Mouse (Mus musculus): Measurements from ENCODE around the gene Prkag1. TPM values are rescaled to one million over a fixed set of nuclear protein-coding genes. Genes with fewer than 3 reads are reported as not detected.
A peak's percentile ranks its signal among the peaks of the same experiment; 100 is the strongest.

The Prkag1 gene
- polyA plus RNA-seq, 1 experiment from 2014 or later, result 81.4 TPM

- H3K4me2 ChIP-seq, result no peak overlapping the region
- no peak overlapping the region for H3K4me3 ChIP-seq (replicated peaks)
- H3K9ac ChIP-seq (replicated peaks), result no peak overlapping the region
- 0 out of 2 replicates have a peak, but pooled peaks cover 3% of the 10 kb centered on the region for H3K4me1 ChIP-seq (replicated peaks)
- WGBS, result 93% methylated on average over 21 of the region's 21 CpGs
- no peaks in the 10 kb centered on the region for H3K27me3 ChIP-seq
- ATAC-seq (ENCODE audit: insufficient number of reproducible peaks, insufficient read depth, low FRiP score, low TSS enrichment, low read depth), result no peak
- H3K36me3 ChIP-seq, result peaks cover 97% of the 10 kb centered on the region
- H3K9me3 ChIP-seq, result no peaks in the 10 kb centered on the region
- H3K27ac ChIP-seq, result no peak overlapping the region
These were observed 5.9 kb upstream of the Prkag1 start for GRCm38 (mm10) chr15:98837006-98837742.

DNA sequence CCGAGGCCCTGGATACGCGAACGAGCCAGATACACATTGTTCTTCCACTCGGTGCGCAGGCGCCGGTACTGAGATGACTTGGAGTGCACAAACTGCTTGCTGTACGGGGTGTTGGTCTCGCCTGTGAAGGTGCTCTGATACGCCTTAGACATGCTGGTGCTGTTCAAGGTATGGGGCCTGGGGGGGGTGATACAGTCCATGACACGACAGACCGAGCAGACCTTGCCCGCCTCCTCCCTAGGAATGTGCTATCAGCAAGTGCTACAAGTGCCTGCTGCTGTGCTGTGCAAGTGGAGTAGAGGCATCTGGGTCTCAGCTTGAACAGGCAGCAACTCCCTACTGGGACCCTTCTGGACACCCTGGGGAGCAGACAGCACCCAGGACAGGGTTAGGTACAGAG, 4.0 kb upstream of the Prkag1 start:
- Histone ChIP-seq H3K4me3 (replicated peaks) (no peak overlapping the region), H3K9ac (replicated peaks) (no peak overlapping the region), H3K9me3 (no peaks in the 10 kb centered on the region), H3K36me3 (peaks cover 78% of the 10 kb centered on the region), H3K27ac (no peak overlapping the region), H3K4me2 (no peak overlapping the region), H3K4me1 (replicated peaks) (0 out of 2 replicates have a peak, but pooled peaks cover 3% of the 10 kb centered on the region), H3K27me3 (no peaks in the 10 kb centered on the region)
- 94% methylated on average over 14 of the region's 14 CpGs for WGBS
- no peak for ATAC-seq (ENCODE audit: insufficient number of reproducible peaks, insufficient read depth, low FRiP score, low TSS enrichment, low read depth)

DNA sequence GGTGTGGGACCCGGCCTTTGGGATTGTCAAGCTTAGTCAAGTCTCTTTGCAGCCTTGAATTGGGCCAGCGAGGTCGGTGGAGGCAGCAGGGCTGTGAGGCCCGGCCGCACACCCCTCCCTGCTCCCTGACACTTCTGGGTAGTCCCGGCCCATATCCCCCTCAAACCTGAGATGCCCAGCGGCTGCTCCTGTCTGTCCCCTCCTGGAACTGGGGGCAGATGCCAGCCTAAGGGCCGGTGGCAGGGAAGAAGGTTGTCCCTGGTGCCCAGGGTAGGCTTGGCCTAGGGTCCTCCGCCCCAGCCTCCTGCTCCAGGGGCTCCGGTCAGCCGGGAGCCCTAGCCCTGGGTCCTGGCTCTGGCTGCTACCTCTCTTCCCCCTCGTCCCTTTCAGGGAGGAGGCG, 2.7 kb upstream of the Prkag1 start:
- Histone ChIP-seq H3K4me2 (no peak overlapping the region), H3K9ac (replicated peaks) (no peak overlapping the region), H3K36me3 (peaks cover 65% of the 10 kb centered on the region), H3K4me3 (replicated peaks) (no peak overlapping the region), H3K27ac (no peak overlapping the region), H3K9me3 (no peaks in the 10 kb centered on the region), H3K27me3 (no peaks in the 10 kb centered on the region), H3K4me1 (replicated peaks) (peaks cover 10% of the 10 kb centered on the region)
- ATAC-seq (ENCODE audit: insufficient number of reproducible peaks, insufficient read depth, low FRiP score, low TSS enrichment, low read depth), result no peak
- 87% methylated on average over 13 of the region's 13 CpGs for WGBS

DNA sequence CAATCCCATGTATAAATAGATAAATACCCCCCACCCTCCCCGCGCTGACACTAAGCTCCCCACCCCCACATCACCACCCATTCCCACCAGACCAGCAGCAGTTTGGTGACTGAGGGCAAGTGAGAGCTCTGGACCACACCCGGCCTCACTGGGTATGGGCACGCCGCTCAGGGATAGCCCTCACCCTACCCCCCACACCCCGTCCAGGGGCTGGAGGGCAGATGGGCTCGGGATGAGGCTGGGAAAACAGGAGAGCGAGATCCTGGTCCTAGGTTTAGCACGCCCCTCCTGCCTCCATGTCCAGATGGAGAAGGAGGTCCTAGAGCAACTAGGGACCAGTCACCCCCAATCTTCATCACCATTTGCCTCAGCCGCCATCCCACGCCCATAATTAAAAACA, 2.0 kb upstream of the Prkag1 start:
- Histone ChIP-seq H3K4me2 (no peak overlapping the region), H3K27me3 (no peaks in the 10 kb centered on the region), H3K36me3 (peaks cover 58% of the 10 kb centered on the region), H3K9me3 (no peaks in the 10 kb centered on the region), H3K4me3 (replicated peaks) (no peak overlapping the region), H3K4me1 (replicated peaks) (peaks cover 10% of the 10 kb centered on the region), H3K9ac (replicated peaks) (no peak overlapping the region), H3K27ac (no peak overlapping the region)
- ATAC-seq (ENCODE audit: insufficient number of reproducible peaks, insufficient read depth, low FRiP score, low TSS enrichment, low read depth), result no peak
- WGBS, result 86% methylated on average over 11 of the region's 11 CpGs

DNA sequence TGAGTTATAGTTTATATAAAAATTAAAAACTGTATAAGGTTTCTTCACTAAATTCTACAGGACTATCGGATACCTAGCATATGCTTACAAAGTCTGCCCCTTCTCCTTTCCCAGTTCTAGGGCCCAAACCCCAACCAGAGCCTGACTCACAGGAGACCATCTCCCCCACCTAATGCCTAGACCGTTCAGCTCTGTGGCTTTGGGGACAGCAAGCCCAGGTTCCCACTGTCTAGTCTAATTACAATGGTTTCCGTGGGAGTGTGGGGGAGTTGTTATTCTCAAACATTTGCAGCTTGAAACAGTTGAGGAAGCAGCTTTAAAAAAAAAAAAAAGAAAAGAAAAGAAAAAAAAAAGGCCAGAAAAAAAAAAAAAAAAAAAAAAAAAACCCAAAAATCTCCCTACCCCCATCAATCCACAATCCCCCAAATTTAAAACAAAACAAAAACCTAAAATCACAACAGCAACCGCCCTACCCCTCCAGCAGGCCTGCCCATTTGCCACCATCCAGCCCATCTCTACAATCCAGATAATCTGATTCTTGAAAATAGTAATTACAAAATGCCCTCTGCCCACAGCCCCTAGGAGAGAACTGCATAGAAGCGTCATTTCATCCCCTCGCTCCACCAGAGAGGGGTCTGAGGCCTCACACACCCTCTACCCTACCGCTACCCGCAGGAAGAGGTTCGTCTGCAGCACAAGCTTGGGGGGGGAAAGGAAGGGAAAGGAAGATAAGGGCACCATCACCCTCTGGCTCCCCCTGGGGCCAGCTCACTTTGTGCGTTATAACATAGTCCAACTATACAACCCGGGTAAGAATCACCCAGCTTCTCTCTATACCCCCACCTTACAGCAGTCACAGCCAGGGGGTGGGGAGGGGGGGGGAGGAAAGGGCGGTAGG, 1.1 kb upstream of the Prkag1 start:
- H3K4me2 ChIP-seq, result peak overlapping the region; percentile 63
- peaks cover 10% of the 10 kb centered on the region for H3K4me1 ChIP-seq (replicated peaks)
- H3K27me3 ChIP-seq, result no peaks in the 10 kb centered on the region
- 62% methylated on average over 12 of the region's 12 CpGs for WGBS
- H3K27ac ChIP-seq, result peak overlapping the region; percentile 92
- H3K4me3 ChIP-seq (replicated peaks), result 0 out of 2 replicates have a peak overlapping the region, but pooled peaks have one; percentile 70
- no peak for ATAC-seq (ENCODE audit: insufficient number of reproducible peaks, insufficient read depth, low FRiP score, low TSS enrichment, low read depth)
- H3K36me3 ChIP-seq, result peaks cover 58% of the 10 kb centered on the region
- no peak overlapping the region for H3K9ac ChIP-seq (replicated peaks)
- no peaks in the 10 kb centered on the region for H3K9me3 ChIP-seq

DNA sequence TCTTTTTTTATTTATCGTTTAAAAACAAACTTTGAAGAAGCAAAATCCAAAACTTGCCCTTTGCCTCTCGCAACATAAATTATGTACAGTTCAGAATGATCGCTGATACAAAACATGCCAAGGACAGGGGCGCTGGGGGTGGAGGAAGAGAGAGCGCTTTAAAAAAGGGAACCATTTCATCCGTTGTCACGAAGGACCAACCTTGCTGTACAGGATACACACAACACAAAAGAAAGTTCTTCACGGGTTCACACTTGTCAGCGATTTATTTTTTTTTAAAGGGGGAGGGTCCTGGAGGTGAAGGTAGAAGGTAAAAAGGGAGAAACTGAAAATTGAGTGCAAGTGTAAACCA, 339 bp upstream of the Prkag1 start:
- H3K36me3 ChIP-seq, result peaks cover 56% of the 10 kb centered on the region
- 0 out of 2 replicates have a peak overlapping the region, but pooled peaks have one; percentile 40 for H3K9ac ChIP-seq (replicated peaks)
- H3K4me2 ChIP-seq, result peak overlapping the region; percentile 63
- peak; percentile 21; the same call in 1 of the 2 replicates for ATAC-seq (ENCODE audit: insufficient number of reproducible peaks, insufficient read depth, low FRiP score, low TSS enrichment, low read depth)
- no peaks in the 10 kb centered on the region for H3K9me3 ChIP-seq
- H3K27ac ChIP-seq, result peak overlapping the region; percentile 92
- H3K4me1 ChIP-seq (replicated peaks), result peaks cover 10% of the 10 kb centered on the region
- WGBS, result 13% methylated on average over 9 of the region's 9 CpGs
- peak overlapping the region; percentile 70 for H3K4me3 ChIP-seq (replicated peaks)
- no peaks in the 10 kb centered on the region for H3K27me3 ChIP-seq

DNA sequence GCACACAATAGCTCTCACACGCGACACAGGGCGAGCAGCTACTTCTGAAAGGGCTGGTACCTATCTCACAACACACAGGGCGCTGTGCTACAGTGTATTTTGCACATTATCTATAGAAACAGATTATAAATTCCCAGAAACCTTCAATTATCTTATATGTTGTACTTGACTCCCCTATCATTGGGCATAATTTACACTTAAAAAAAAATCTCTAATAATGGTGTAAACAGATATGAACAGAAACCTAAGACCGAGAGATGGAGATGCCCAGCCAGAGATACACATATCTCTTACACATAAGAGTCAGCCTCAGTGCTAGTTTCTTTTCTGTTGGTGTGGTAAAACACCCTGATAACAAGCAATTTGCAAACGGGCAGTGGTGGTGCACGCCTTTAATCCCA, 3.7 kb downstream of the Prkag1 start:
- Histone ChIP-seq H3K9ac (replicated peaks) (no peak overlapping the region), H3K9me3 (no peaks in the 10 kb centered on the region), H3K4me2 (no peak overlapping the region), H3K27me3 (no peaks in the 10 kb centered on the region), H3K4me3 (replicated peaks) (no peak overlapping the region), H3K36me3 (peaks cover 46% of the 10 kb centered on the region), H3K4me1 (replicated peaks) (peaks cover 9% of the 10 kb centered on the region), H3K27ac (no peak overlapping the region)
- ATAC-seq (ENCODE audit: insufficient number of reproducible peaks, insufficient read depth, low FRiP score, low TSS enrichment, low read depth), result no peak
- 89% methylated on average over 7 of the region's 7 CpGs for WGBS

- H3K9ac ChIP-seq (replicated peaks), result no peak overlapping the region
- H3K4me1 ChIP-seq (replicated peaks), result no peaks in the 10 kb centered on the region
- H3K27me3 ChIP-seq, result no peaks in the 10 kb centered on the region
- no peak overlapping the region for H3K4me3 ChIP-seq (replicated peaks)
- no peak overlapping the region for H3K27ac ChIP-seq
- no peaks in the 10 kb centered on the region for H3K9me3 ChIP-seq
- peaks cover 76% of the 10 kb centered on the region for H3K36me3 ChIP-seq
- 65% methylated on average over 3 of the region's 3 CpGs for WGBS
- no peak overlapping the region for H3K4me2 ChIP-seq
- ATAC-seq (ENCODE audit: insufficient number of reproducible peaks, insufficient read depth, low FRiP score, low TSS enrichment, low read depth), result no peak
These were observed 7.9 kb downstream of the Prkag1 start for GRCm38 (mm10) chr15:98823434-98823833.

- Histone ChIP-seq H3K27me3 (no peaks in the 10 kb centered on the region), H3K27ac (no peak overlapping the region), H3K4me1 (replicated peaks) (no peaks in the 10 kb centered on the region), H3K9me3 (no peaks in the 10 kb centered on the region), H3K9ac (replicated peaks) (no peak overlapping the region), H3K4me3 (replicated peaks) (no peak overlapping the region), H3K4me2 (no peak overlapping the region), H3K36me3 (peaks cover 68% of the 10 kb centered on the region)
- ATAC-seq (ENCODE audit: insufficient number of reproducible peaks, insufficient read depth, low FRiP score, low TSS enrichment, low read depth), result no peak
- 93% methylated on average over 5 of the region's 5 CpGs for WGBS
These were observed 9.2 kb downstream of the Prkag1 start for GRCm38 (mm10) chr15:98822147-98822546.

GRCm38 (mm10) chr15:98821403-98821802, 9.9 kb downstream of the Prkag1 start:
- H3K9me3 ChIP-seq, result no peaks in the 10 kb centered on the region
- H3K36me3 ChIP-seq, result peaks cover 73% of the 10 kb centered on the region
- no peaks in the 10 kb centered on the region for H3K4me1 ChIP-seq (replicated peaks)
- H3K4me3 ChIP-seq (replicated peaks), result no peak overlapping the region
- WGBS, result 36% methylated on average over 10 of the region's 10 CpGs
- no peak overlapping the region for H3K9ac ChIP-seq (replicated peaks)
- no peak overlapping the region for H3K4me2 ChIP-seq
- H3K27ac ChIP-seq, result no peak overlapping the region
- H3K27me3 ChIP-seq, result no peaks in the 10 kb centered on the region
- ATAC-seq (ENCODE audit: insufficient number of reproducible peaks, insufficient read depth, low FRiP score, low TSS enrichment, low read depth), result no peak

GRCm38 (mm10) chr15:98820937-98821336, 10.4 kb downstream of the Prkag1 start:
- peaks cover 73% of the 10 kb centered on the region for H3K36me3 ChIP-seq
- H3K4me2 ChIP-seq, result no peak overlapping the region
- H3K27ac ChIP-seq, result no peak overlapping the region

More at GRCm38 (mm10) chr15:98820937-98821336, 10.4 kb downstream of the Prkag1 start:
- Histone ChIP-seq H3K4me1 (replicated peaks) (no peaks in the 10 kb centered on the region), H3K9me3 (no peaks in the 10 kb centered on the region), H3K4me3 (replicated peaks) (no peak overlapping the region), H3K9ac (replicated peaks) (no peak overlapping the region), H3K27me3 (no peaks in the 10 kb centered on the region)
- ATAC-seq (ENCODE audit: insufficient number of reproducible peaks, insufficient read depth, low FRiP score, low TSS enrichment, low read depth), result no peak
- WGBS, result 85% methylated on average over 4 of the region's 4 CpGs

All from limb, embryonic 12.5 days (tissue).